Mouse (Mus musculus): ENCODE measurements around the gene Bcl6b. TPM values are rescaled to one million over a fixed set of nuclear protein-coding genes. Genes with fewer than 3 reads are reported as not detected.

Bcl6b gene
- polyA plus RNA-seq, 1 experiment from 2014 or later = 5.6 TPM

GRCm38 (mm10) chr11:70178756-70179155 is 50.8 kb downstream of the Bcl6b start:
- H3K27me3 ChIP-seq (replicated peaks) = no peaks in the 10 kb centered on the region
- H3K4me3 ChIP-seq = no peak overlapping the region
- no peak for ATAC-seq (replicated peaks)
- WGBS = 76% methylated on average over 11 of the region's 11 CpGs
- H3K9ac ChIP-seq = no peak overlapping the region
- H3K9me3 ChIP-seq = no peaks in the 10 kb centered on the region
- H3K27ac ChIP-seq = no peak overlapping the region
- no peaks in the 10 kb centered on the region for H3K4me1 ChIP-seq
- H3K36me3 ChIP-seq (replicated peaks) = no peaks in the 10 kb centered on the region
- H3K4me2 ChIP-seq = no peak overlapping the region

DNA sequence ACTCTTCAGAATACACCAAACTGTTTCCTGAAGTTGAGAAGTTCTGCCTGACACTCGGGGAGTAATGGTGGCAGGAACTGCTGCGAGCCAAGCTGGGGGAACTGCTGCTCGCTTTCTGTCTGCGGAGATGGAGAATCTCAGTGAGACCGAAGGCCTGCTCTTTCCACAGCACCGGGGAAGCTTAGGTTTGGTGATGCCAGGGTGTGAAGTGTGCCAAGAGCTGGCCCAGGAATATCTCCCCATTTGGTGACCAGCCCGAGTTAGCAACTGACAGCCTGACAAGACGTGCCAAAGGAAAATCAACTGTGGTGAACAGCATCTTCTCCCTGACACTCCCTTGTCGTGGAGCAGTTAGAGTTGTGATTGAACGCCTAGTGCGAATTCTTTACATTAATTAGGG is 51.3 kb downstream of the Bcl6b start:
- no peaks in the 10 kb centered on the region for H3K4me1 ChIP-seq
- no peaks in the 10 kb centered on the region for H3K9me3 ChIP-seq
- no peak overlapping the region for H3K27ac ChIP-seq
- H3K4me3 ChIP-seq = no peak overlapping the region
- H3K27me3 ChIP-seq (replicated peaks) = no peaks in the 10 kb centered on the region
- WGBS = 87% methylated on average over 11 of the region's 11 CpGs
- ATAC-seq (replicated peaks) = no peak
- H3K36me3 ChIP-seq (replicated peaks) = no peaks in the 10 kb centered on the region
- H3K4me2 ChIP-seq = no peak overlapping the region
- no peak overlapping the region for H3K9ac ChIP-seq

- ATAC-seq (replicated peaks) = no peak
- 72% methylated on average over 8 of the region's 8 CpGs for WGBS
Observed at GRCm38 (mm10) chr11:70177647-70178046, 52.0 kb downstream of the Bcl6b start.

DNA sequence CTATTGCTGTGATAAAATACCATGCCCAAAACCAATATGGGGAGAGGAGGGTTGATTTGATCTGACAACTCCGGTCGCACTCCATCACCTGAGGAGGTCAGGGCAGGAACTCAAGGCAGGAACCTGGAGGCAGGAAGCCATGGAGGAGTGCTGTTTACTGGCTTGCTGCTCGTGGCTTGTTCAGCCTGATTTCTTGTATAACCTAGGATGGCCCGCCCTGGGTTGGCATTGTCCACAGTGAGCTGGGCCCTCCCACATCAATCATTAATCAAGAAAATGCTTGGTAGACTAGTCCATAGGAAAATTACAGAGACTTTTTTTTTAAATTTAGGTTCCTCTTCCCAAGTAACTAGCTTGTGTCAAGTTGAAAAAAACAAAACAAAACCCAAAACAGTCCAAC is 55.1 kb downstream of the Bcl6b start:
- no peak overlapping the region for H3K4me2 ChIP-seq
- WGBS = 82% methylated on average over 4 of the region's 4 CpGs
- no peaks in the 10 kb centered on the region for H3K27me3 ChIP-seq (replicated peaks)
- no peak for ATAC-seq (replicated peaks)
- no peak overlapping the region for H3K4me3 ChIP-seq
- no peaks in the 10 kb centered on the region for H3K36me3 ChIP-seq (replicated peaks)
- H3K9me3 ChIP-seq = no peaks in the 10 kb centered on the region
- no peaks in the 10 kb centered on the region for H3K4me1 ChIP-seq
- no peak overlapping the region for H3K9ac ChIP-seq
- no peak overlapping the region for H3K27ac ChIP-seq

More at GRCm38 (mm10) chr11:70177647-70178046, 52.0 kb downstream of the Bcl6b start:
- Histone ChIP-seq H3K27ac (no peak overlapping the region), H3K4me3 (no peak overlapping the region), H3K4me1 (no peaks in the 10 kb centered on the region), H3K9me3 (no peaks in the 10 kb centered on the region), H3K4me2 (no peak overlapping the region), H3K36me3 (replicated peaks) (no peaks in the 10 kb centered on the region), H3K9ac (no peak overlapping the region), H3K27me3 (replicated peaks) (no peaks in the 10 kb centered on the region)

MicroRNA genes within 50 kb of the gene (microRNA counts, 519-probe panel; counts per million panel counts)
- not detected for microRNA mmu-miR-195
- microRNA mmu-miR-497 = 2,154 counts per million, percentile 26 among the panel's probes with 10 or more counts

Small RNA genes within 50 kb of the gene (microRNA-seq; reads per million reads assigned to microRNA genes)
- 497 reads per million, percentile 71 among the genes with 10 or more reads in this experiment for gene Mir195a
- not detected for gene Mir497
- not detected for gene Mir497b

Other genes starting within 250 kb of the Bcl6b start
- 22.5 and 25.4 TPM in 2 replicates for gene Ctdnep1, start 248.6 kb downstream of the Bcl6b start, polyA plus RNA-seq (2015; fragmentation: Nextera tagmentation; extraction: Ambion mirVana)
- 162 and 177 TPM in 2 replicates for gene Elp5, start 247.3 kb downstream of the Bcl6b start, polyA plus RNA-seq (2015; fragmentation: Nextera tagmentation; extraction: Ambion mirVana)
- gene Gabarap, start 238.7 kb downstream of the Bcl6b start, polyA plus RNA-seq (2015; fragmentation: Nextera tagmentation; extraction: Ambion mirVana) = 495 and 507 TPM in 2 replicates
- 57.1 and 58.8 TPM in 2 replicates for gene Phf23, start 234.0 kb downstream of the Bcl6b start, polyA plus RNA-seq (2015; fragmentation: Nextera tagmentation; extraction: Ambion mirVana)
- 30.4 and 31.0 TPM in 2 replicates for gene Dvl2, start 229.2 kb downstream of the Bcl6b start, polyA plus RNA-seq (2015; fragmentation: Nextera tagmentation; extraction: Ambion mirVana)
- 57.2 and 57.6 TPM in 2 replicates for gene Acadvl, start 214.4 kb downstream of the Bcl6b start, polyA plus RNA-seq (2015; fragmentation: Nextera tagmentation; extraction: Ambion mirVana)
- gene Dlg4, start 212.9 kb downstream of the Bcl6b start, polyA plus RNA-seq (2015; fragmentation: Nextera tagmentation; extraction: Ambion mirVana) = 27.8 and 30.4 TPM in 2 replicates
- gene Asgr1, start 175.7 kb downstream of the Bcl6b start, polyA plus RNA-seq (2015; fragmentation: Nextera tagmentation; extraction: Ambion mirVana) = 3.7 and 3.8 TPM in 2 replicates
- gene Asgr2, start 137.2 kb downstream of the Bcl6b start, polyA plus RNA-seq (2015; fragmentation: Nextera tagmentation; extraction: Ambion mirVana) = not detected in 2 replicates
- 1.2 and 1.5 TPM in 2 replicates for gene Mgl2, start 99.5 kb downstream of the Bcl6b start, polyA plus RNA-seq (2015; fragmentation: Nextera tagmentation; extraction: Ambion mirVana)
- gene Clec10a, start 73.6 kb downstream of the Bcl6b start, polyA plus RNA-seq (2015; fragmentation: Nextera tagmentation; extraction: Ambion mirVana) = 0.89 and 2.1 TPM in 2 replicates
- 6.4 and 8.6 TPM in 2 replicates for gene Slc16a11, start 17.0 kb downstream of the Bcl6b start, polyA plus RNA-seq (2015; fragmentation: Nextera tagmentation; extraction: Ambion mirVana)
- 14.2 and 15.0 TPM in 2 replicates for gene Slc16a13, start 8.7 kb downstream of the Bcl6b start, polyA plus RNA-seq (2015; fragmentation: Nextera tagmentation; extraction: Ambion mirVana)
- gene 0610010K14Rik, start 8.1 kb upstream of the Bcl6b start, polyA plus RNA-seq (2015; fragmentation: Nextera tagmentation; extraction: Ambion mirVana) = 173 TPM in 2 replicates
- 13.0 and 14.1 TPM in 2 replicates for gene Gm21988, start 10.0 kb upstream of the Bcl6b start, polyA plus RNA-seq (2015; fragmentation: Nextera tagmentation; extraction: Ambion mirVana)
- 351 and 366 TPM in 2 replicates for gene Rnasek, start 10.0 kb upstream of the Bcl6b start, polyA plus RNA-seq (2015; fragmentation: Nextera tagmentation; extraction: Ambion mirVana)
- gene Alox12, start 25.6 kb upstream of the Bcl6b start, polyA plus RNA-seq (2015; fragmentation: Nextera tagmentation; extraction: Ambion mirVana) = 0.49 and 0.74 TPM in 2 replicates
- gene Alox12e, start 92.8 kb upstream of the Bcl6b start, polyA plus RNA-seq (2015; fragmentation: Nextera tagmentation; extraction: Ambion mirVana) = 0.22 TPM in 1 of 2 replicates, not detected in the other
- gene Alox15, start 122.2 kb upstream of the Bcl6b start, polyA plus RNA-seq (2015; fragmentation: Nextera tagmentation; extraction: Ambion mirVana) = 0.06 TPM in 1 of 2 replicates, not detected in the other
- gene Pelp1, start 180.2 kb upstream of the Bcl6b start, polyA plus RNA-seq (2015; fragmentation: Nextera tagmentation; extraction: Ambion mirVana) = 32.6 and 33.8 TPM in 2 replicates
- gene Arrb2, start 202.8 kb upstream of the Bcl6b start, polyA plus RNA-seq (2015; fragmentation: Nextera tagmentation; extraction: Ambion mirVana) = 53.6 and 53.8 TPM in 2 replicates
- 46.2 and 49.5 TPM in 2 replicates for gene Med11, start 222.1 kb upstream of the Bcl6b start, polyA plus RNA-seq (2015; fragmentation: Nextera tagmentation; extraction: Ambion mirVana)
- 0.61 and 0.62 TPM in 2 replicates for gene Zmynd15, start 229.6 kb upstream of the Bcl6b start, polyA plus RNA-seq (2015; fragmentation: Nextera tagmentation; extraction: Ambion mirVana)
- gene Cxcl16, start 230.2 kb upstream of the Bcl6b start, polyA plus RNA-seq (2015; fragmentation: Nextera tagmentation; extraction: Ambion mirVana) = 2.5 and 2.9 TPM in 2 replicates